Mouse (Mus musculus): Measurements from ENCODE around the gene Cdh26.

DNA sequence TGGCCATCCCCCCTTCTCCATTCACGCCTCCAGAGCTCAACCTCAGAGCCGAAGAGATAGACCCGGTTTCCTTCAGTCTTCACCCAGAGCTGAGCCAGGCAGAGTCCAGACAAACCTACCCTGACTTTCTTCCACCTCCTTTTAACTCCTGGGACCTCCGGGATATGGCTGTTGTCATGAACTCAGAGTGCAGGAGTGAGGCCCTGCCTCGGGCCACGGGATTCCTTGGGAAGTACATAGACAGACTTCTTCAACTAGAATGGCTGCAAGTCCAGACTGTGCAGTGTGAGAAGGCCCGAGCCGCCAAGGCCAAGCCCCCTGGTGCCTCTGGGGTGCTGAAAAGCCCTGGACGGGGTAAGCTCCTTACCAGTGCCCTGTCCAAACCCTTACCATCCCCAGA lies 9.8 kb upstream of the Cdh26 start:
- TF ChIP-seq CTCF (IDR thresholded peaks at IDR 0.05; ENCODE audit: low read depth, low read length) (no peak), GATA2 (IDR thresholded peaks at IDR 0.05; ENCODE audit: borderline replicate concordance, low read depth, low read length) (no peak)

Measured in G1E (cell line).